Mouse (Mus musculus): ENCODE measurements around the gene Opn3. TPM values are rescaled to one million over a fixed set of nuclear protein-coding genes. Genes with fewer than 3 reads are reported as not detected.

Opn3 gene
- polyA plus RNA-seq, 1 experiment, result 2.1 TPM

- H3K4me3 ChIP-seq (ENCODE audit: insufficient read depth, low read depth, low read length), result peak overlapping the region; percentile 49
- peaks cover 2% of the 10 kb centered on the region; the same call in 1 of the 2 replicates for H3K4me1 ChIP-seq (ENCODE audit: control insufficient read depth, insufficient read depth, low read length)
- no peaks in the 10 kb centered on the region for H3K36me3 ChIP-seq (ENCODE audit: control insufficient read depth, insufficient read depth, low read length)
- WGBS, result 91% methylated on average over 14 of the region's 14 CpGs
- H3K27ac ChIP-seq (ENCODE audit: insufficient read depth, low read depth, low read length), result peak overlapping the region; percentile 38; the same call in 1 of the 2 replicates
- no peaks in the 10 kb centered on the region for H3K27me3 ChIP-seq (replicated peaks; ENCODE audit: control insufficient read depth, insufficient read depth, low read length)
- DNase-seq, result no peak
- TF ChIP-seq POLR2A (IDR thresholded peaks at IDR 0.05; ENCODE audit: low read depth, low read length) (no peak), CTCF (conservative IDR thresholded peaks at IDR 0.05; ENCODE audit: insufficient read depth, insufficient read length, low read depth, low read length) (no peak)
Observed at GRCm38 (mm10) chr1:175632470-175632869, 60.1 kb downstream of the Opn3 start.

- peaks cover 2% of the 10 kb centered on the region; the same call in 1 of the 2 replicates for H3K4me1 ChIP-seq (ENCODE audit: control insufficient read depth, insufficient read depth, low read length)
- no peaks in the 10 kb centered on the region for H3K36me3 ChIP-seq (ENCODE audit: control insufficient read depth, insufficient read depth, low read length)
- H3K4me3 ChIP-seq (ENCODE audit: insufficient read depth, low read depth, low read length), result peak overlapping the region; percentile 34; the same call in 1 of the 2 replicates
- 45% methylated on average over 10 of the region's 10 CpGs for WGBS
- peak overlapping the region; percentile 87 for H3K27ac ChIP-seq (ENCODE audit: insufficient read depth, low read depth, low read length)
- H3K27me3 ChIP-seq (replicated peaks; ENCODE audit: control insufficient read depth, insufficient read depth, low read length), result no peaks in the 10 kb centered on the region
- peak; percentile 85 for DNase-seq
- no peak for TF ChIP-seq POLR2A (IDR thresholded peaks at IDR 0.05; ENCODE audit: low read depth, low read length)
- TF ChIP-seq CTCF (conservative IDR thresholded peaks at IDR 0.05; ENCODE audit: insufficient read depth, insufficient read length, low read depth, low read length), result no peak
Observed at GRCm38 (mm10) chr1:175631721-175632221, 60.8 kb downstream of the Opn3 start.

- no peak for DNase-seq
- Histone ChIP-seq H3K4me1 (ENCODE audit: control insufficient read depth, insufficient read depth, low read length) (peaks cover 2% of the 10 kb centered on the region; the same call in 1 of the 2 replicates), H3K36me3 (ENCODE audit: control insufficient read depth, insufficient read depth, low read length) (no peaks in the 10 kb centered on the region), H3K27ac (ENCODE audit: insufficient read depth, low read depth, low read length) (peak overlapping the region; percentile 87), H3K27me3 (replicated peaks; ENCODE audit: control insufficient read depth, insufficient read depth, low read length) (no peaks in the 10 kb centered on the region), H3K4me3 (ENCODE audit: insufficient read depth, low read depth, low read length) (no peak overlapping the region)
- 73% methylated on average over 3 of the region's 3 CpGs for WGBS
- TF ChIP-seq POLR2A (IDR thresholded peaks at IDR 0.05; ENCODE audit: low read depth, low read length) (no peak), CTCF (conservative IDR thresholded peaks at IDR 0.05; ENCODE audit: insufficient read depth, insufficient read length, low read depth, low read length) (no peak)
Observed at GRCm38 (mm10) chr1:175631080-175631479, 61.5 kb downstream of the Opn3 start.

GRCm38 (mm10) chr1:175630345-175630744 lies 62.2 kb downstream of the Opn3 start:
- Histone ChIP-seq H3K4me1 (ENCODE audit: control insufficient read depth, insufficient read depth, low read length) (peaks cover 2% of the 10 kb centered on the region; the same call in 1 of the 2 replicates), H3K27me3 (replicated peaks; ENCODE audit: control insufficient read depth, insufficient read depth, low read length) (no peaks in the 10 kb centered on the region), H3K36me3 (ENCODE audit: control insufficient read depth, insufficient read depth, low read length) (no peaks in the 10 kb centered on the region), H3K4me3 (ENCODE audit: insufficient read depth, low read depth, low read length) (no peak overlapping the region), H3K27ac (ENCODE audit: insufficient read depth, low read depth, low read length) (no peak overlapping the region)
- WGBS, result 80% methylated on average over 5 of the region's 5 CpGs
- DNase-seq, result no peak
- no peak for TF ChIP-seq POLR2A (IDR thresholded peaks at IDR 0.05; ENCODE audit: low read depth, low read length)
- TF ChIP-seq CTCF (conservative IDR thresholded peaks at IDR 0.05; ENCODE audit: insufficient read depth, insufficient read length, low read depth, low read length), result no peak

- H3K4me1 ChIP-seq (ENCODE audit: control insufficient read depth, insufficient read depth, low read length), result peaks cover 8% of the 10 kb centered on the region
- no peak for DNase-seq
- 70% methylated on average over 6 of the region's 6 CpGs for WGBS
- no peaks in the 10 kb centered on the region for H3K27me3 ChIP-seq (replicated peaks; ENCODE audit: control insufficient read depth, insufficient read depth, low read length)
- H3K36me3 ChIP-seq (ENCODE audit: control insufficient read depth, insufficient read depth, low read length), result no peaks in the 10 kb centered on the region
- H3K4me3 ChIP-seq (ENCODE audit: insufficient read depth, low read depth, low read length), result no peak overlapping the region
- TF ChIP-seq CTCF (conservative IDR thresholded peaks at IDR 0.05; ENCODE audit: insufficient read depth, insufficient read length, low read depth, low read length) (no peak), POLR2A (IDR thresholded peaks at IDR 0.05; ENCODE audit: low read depth, low read length) (no peak)
- H3K27ac ChIP-seq (ENCODE audit: insufficient read depth, low read depth, low read length), result no peak overlapping the region
Observed at GRCm38 (mm10) chr1:175629248-175629647, 63.3 kb downstream of the Opn3 start.

GRCm38 (mm10) chr1:175625990-175626692 lies 66.4 kb downstream of the Opn3 start:
- no peak for TF ChIP-seq POLR2A (IDR thresholded peaks at IDR 0.05; ENCODE audit: low read depth, low read length)
- peak; percentile 68 for TF ChIP-seq CTCF (conservative IDR thresholded peaks at IDR 0.05; ENCODE audit: insufficient read depth, insufficient read length, low read depth, low read length)
- Histone ChIP-seq H3K4me3 (ENCODE audit: insufficient read depth, low read depth, low read length) (no peak overlapping the region), H3K36me3 (ENCODE audit: control insufficient read depth, insufficient read depth, low read length) (no peaks in the 10 kb centered on the region), H3K4me1 (ENCODE audit: control insufficient read depth, insufficient read depth, low read length) (peaks cover 18% of the 10 kb centered on the region), H3K27me3 (replicated peaks; ENCODE audit: control insufficient read depth, insufficient read depth, low read length) (no peaks in the 10 kb centered on the region), H3K27ac (ENCODE audit: insufficient read depth, low read depth, low read length) (peak overlapping the region; percentile 62)
- 57% methylated on average over 1 of the region's 1 CpGs for WGBS
- DNase-seq, result peak; percentile 57

- Histone ChIP-seq H3K27ac (ENCODE audit: insufficient read depth, low read depth, low read length) (peak within 1 kb of the TSS; percentile 62), H3K4me1 (ENCODE audit: control insufficient read depth, insufficient read depth, low read length) (peaks cover 16% of the 10 kb centered on the region), H3K27me3 (replicated peaks; ENCODE audit: control insufficient read depth, insufficient read depth, low read length) (no peaks in the 10 kb centered on the region), H3K36me3 (ENCODE audit: control insufficient read depth, insufficient read depth, low read length) (no peaks in the 10 kb centered on the region), H3K4me3 (ENCODE audit: insufficient read depth, low read depth, low read length) (peak within 1 kb of the TSS; percentile 77)
- TF ChIP-seq CTCF (conservative IDR thresholded peaks at IDR 0.05; ENCODE audit: insufficient read depth, insufficient read length, low read depth, low read length) (no peak), POLR2A (IDR thresholded peaks at IDR 0.05; ENCODE audit: low read depth, low read length) (peak; percentile 96)
- DNase-seq, result peak; percentile 99
- under 1% methylated on average over 58 of the region's 58 CpGs for WGBS
Observed at GRCm38 (mm10) chr1:175625257-175625879, 67.2 kb downstream of the Opn3 start, which contains the start of gene Fh1. Fh1 (minus strand) TSS chr1:175625635.
